Mouse (Mus musculus): ENCODE measurements around the gene Xirp1.

The Xirp1 gene

DNA sequence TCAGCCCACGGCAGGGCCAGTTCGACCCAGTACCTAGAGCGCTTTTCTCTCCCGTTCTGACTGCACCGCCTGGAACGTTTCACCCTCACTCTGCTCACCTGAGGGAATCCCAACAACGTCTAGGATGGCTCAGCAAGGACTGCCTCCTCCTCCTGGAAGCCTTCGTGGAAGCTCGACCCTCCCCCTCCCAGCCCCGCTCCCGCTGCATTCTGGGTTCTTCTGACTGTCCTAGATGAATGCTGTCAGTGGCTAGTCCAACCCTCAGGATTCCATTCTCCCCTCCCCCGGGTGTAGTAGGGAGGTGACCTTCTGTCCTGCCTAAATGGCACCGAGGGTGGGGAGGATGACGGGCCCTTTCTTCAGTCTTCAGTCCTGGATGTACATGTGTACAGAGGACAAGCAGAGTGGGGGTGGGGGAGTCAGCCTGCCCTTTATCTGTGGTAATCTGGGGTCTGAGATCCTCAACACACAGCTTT is 38.8 kb downstream of the Xirp1 start, which contains the start of gene Csrnp1:
TSS of gene Csrnp1 (minus strand) at position 123 of the 476 bp plus-strand sequence.
- no peak for DNase-seq

GRCm38 (mm10) chr9:119983585-119984535 is 39.5 kb downstream of the Xirp1 start:
- DNase-seq: peak; percentile 85

GRCm38 (mm10) chr9:119982956-119983551 is 40.3 kb downstream of the Xirp1 start:
- DNase-seq: peak; percentile 46

GRCm38 (mm10) chr9:119982241-119982811 is 41.1 kb downstream of the Xirp1 start:
- peak; percentile 74 for DNase-seq

GRCm38 (mm10) chr9:119981183-119982179 is 41.9 kb downstream of the Xirp1 start:
- peak; percentile 60 for DNase-seq

- no peak for DNase-seq
These were observed 42.6 kb downstream of the Xirp1 start for GRCm38 (mm10) chr9:119980770-119981182.

GRCm38 (mm10) chr9:119979749-119980148 is 43.6 kb downstream of the Xirp1 start:
- DNase-seq: no peak

DNA sequence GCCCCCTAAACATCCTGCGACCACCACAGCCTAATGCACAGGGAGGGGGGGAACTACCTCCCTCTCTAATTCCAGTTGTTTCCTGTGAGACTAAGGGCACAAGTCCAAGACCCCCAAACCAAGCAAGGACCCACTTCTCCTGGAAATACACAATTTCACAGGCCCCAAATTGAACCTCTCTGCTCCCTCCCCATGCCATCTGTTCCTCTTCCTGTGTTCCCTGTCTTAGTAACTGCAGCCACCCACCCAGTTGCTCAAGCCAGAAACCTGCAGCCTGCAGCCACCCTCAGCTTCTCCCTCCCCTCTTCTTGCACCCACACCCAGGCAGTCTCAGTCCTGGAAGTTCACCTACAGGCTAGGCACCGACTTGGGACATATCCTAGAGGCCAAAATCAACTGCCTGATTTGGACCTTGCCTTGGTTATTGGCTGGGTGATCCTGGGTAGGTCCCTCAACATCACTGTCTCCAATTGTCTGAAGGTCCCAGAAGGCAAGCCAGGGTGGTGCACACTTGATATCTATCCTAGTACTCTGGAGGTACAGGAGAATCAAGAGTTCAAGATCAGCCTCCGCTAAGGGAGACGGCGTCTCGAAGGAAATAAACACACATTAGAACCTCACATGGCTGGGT is 44.5 kb downstream of the Xirp1 start:
- DNase-seq: peak; percentile 81

GRCm38 (mm10) chr9:119978151-119978810 is 45.1 kb downstream of the Xirp1 start:
- no peak for DNase-seq

DNA sequence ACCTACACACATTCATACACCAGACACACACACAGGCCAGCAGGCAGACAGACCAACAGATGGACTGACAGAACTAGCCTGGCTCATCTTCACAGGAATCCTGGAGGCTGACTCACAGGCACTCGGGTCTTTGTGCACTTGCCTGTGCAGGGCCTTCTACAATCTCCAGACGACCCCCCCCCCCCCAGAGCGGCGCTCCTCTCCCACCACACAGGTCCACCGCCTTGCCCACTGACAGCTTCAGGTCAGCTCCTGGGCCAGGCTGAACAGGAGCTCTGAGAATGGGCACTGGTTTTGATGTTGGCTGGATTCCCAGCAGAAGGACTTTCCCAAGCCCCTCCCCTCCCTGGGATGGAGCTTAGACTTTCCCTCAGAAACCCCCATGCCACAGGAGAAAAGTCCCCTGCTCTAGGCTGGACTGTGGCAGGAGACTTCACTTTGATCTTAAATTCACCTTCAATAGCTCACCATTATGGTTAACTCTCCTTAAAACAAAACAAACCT is 45.8 kb downstream of the Xirp1 start:
- peak; percentile 63 for DNase-seq

GRCm38 (mm10) chr9:119976704-119977556 is 46.5 kb downstream of the Xirp1 start:
- no peak for DNase-seq

- no peak for DNase-seq
These were observed 48.1 kb downstream of the Xirp1 start for GRCm38 (mm10) chr9:119975286-119975685.

- no peak for DNase-seq
These were observed 48.8 kb downstream of the Xirp1 start for GRCm38 (mm10) chr9:119974609-119975008.

DNA sequence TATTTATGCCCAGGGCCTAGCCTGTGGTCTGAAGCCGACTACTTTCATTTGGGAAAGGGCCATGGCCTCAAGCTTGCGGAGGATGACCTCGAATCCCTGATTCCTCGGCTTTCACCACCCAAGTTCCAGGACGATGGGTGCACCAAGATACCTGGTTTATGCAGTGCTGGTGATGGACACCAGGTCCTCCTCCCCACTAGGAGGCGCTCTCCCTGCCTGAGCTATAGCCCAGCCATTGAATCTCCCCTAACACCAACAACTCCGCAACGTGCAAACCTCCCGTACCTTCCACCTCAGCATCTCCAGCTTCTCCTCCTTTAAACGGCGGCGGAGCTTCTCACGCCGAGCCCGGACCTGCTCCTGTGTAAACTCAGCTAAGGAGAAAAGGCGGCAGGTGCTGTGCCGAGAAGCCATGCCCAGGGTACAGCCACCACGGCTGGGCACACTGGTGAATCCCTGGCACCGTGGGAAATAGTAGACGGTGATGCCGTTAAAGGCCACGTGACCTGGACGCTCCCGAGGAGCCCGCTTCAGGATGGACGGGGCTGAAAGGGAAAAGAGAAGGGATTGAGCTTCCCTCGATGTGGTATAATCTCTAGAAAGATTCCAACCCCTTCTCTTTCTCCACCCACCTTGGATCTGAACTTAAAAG is 49.4 kb downstream of the Xirp1 start:
- DNase-seq: no peak

DNA sequence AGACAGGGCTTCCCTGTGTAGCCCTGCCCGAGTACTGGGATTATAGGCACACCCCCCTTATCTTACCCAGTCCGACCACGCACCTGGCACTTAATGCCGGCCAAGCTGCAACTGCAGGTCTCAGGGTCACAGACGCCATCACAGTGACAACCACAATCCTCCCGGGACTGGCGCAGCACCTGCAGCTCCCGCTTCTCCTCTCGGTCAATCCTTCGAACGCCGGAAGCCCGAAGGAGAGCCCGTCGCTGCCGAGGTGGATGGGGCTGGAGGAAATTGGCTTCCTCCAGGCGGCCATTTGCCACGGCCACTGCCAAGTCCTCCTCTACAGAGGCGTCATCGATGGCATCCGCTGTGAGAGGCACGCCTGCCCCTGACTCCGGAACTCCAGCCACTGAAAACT is 50.1 kb downstream of the Xirp1 start:
- no peak for DNase-seq

- no peak for DNase-seq
These were observed 50.8 kb downstream of the Xirp1 start for GRCm38 (mm10) chr9:119972582-119972981.

GRCm38 (mm10) chr9:119972166-119972565 is 51.2 kb downstream of the Xirp1 start:
- no peak for DNase-seq

DNA sequence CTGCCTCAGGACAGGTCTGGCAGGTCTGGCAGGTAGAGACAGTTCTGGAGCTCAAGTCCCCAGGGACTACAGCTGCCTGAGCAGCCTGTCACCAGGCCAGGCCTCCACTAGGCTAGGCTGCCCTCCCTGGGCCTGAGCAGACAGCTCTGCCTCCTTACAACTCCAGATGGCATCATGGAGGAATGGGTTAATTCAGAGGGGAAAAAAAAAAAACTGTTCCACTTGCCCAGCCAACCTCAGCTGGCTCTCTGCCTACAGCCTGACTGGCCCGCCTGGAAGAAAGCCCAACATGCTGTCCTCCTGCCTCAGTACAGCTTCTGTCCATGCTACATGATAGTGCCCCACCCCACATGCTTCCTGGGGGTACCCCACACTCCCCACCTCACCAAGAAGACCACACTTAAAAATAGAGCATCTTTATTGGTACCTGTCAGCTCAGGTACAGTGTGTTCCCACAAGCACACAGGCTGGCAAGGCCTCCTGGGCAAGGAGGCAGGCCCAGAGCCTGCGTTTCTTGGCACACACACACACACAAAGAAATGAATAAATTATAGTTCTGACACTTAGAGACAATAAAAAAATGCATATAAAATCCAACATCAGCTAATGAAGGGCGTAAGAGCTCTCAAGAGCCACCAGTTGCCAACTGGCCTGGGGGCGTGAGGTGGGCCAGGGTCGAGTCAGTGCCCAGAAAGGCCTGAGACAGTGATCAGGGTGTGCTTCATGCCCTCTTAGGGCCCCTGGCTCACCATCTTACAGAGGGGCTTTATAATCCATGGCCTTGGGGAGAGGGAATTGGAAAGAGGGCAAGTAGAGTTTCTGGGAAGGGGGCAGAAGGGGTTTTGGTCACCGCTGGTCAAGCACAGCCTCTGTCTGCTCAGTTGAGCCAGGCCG is 52.4 kb downstream of the Xirp1 start:
- peak; percentile 46 for DNase-seq
